Mouse (Mus musculus) embryonic fibroblast, embryonic 13.5 days (primary cell): ENCODE data around the gene Itgav.

Experiments
- CTCF ChIP-seq: IDR thresholded peaks from 2 replicates; pipeline ENCODE4 v1.5.1; 2011; ENCODE audit warnings: mild to moderate bottlenecking, control low read depth, low read length, moderate library complexity, borderline replicate concordance; ENCODE audit not compliant: insufficient read depth
- POLR2A ChIP-seq: IDR thresholded peaks from 2 replicates; pipeline ENCODE4 v1.6.1; 2011; ENCODE audit warnings: low read depth, mild to moderate bottlenecking, control low read depth, low read length, moderate library complexity

GRCm38 (mm10) chr2:83760112-83760511 lies 35.9 kb downstream of the Itgav start:
- TF ChIP-seq POLR2A (no peak), CTCF (no peak)
